ENCODE assay signal across 9 mouse cellular contexts in the genomic region with DNA sequence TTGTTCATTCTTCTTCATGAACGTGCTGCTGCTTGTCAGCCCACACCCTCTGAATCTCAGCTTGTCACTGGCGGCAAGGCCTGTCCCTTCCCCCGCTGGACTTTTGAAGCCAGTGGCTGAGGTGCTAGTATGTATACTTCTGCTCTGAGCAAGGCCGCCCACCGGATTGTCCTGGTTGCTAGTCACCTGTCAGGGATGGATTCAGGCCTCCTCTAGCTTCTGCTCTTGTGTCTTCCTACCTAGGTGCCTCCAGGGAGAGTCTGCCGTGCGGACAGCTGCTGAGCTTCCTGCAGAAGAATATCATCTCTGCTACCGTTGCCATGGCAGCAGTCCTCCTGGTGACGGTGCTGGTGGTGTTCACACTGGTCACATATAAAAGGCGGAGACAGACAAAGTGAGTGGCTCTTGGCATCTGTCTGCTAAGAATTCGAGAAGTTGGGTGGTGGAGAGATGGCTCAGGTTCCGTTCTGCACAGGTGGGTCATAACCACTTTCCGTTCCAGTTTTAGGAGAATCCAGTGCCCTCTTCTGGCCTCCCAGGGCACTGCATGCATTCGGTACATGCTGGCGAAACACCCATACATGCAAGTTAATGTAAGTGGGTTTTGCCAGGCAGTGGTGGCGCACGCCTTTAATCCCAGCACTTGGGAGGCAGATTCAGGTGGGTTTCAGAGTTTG. TPM values are rescaled to one million over a fixed set of nuclear protein-coding genes. Genes with fewer than 3 reads are reported as not detected.
A peak's percentile ranks its signal among the peaks of the same experiment; 100 is the strongest.
DNase-seq lines count a peak whose midpoint lies in the region; ATAC-seq and TF ChIP-seq lines count a peak whose summit lies in the region.
"Had no signal": no experiment of that assay in that cellular context is flagged by ENCODE, and none has a peak within 500 bp of the region (broad histone marks: within the 10 kb centered on the region; RNA-seq: fewer than 3 reads in every experiment).

No protein-coding gene starts in this region.

- 28% methylated on average over 17 of the region's 17 CpGs for WGBS in midbrain, embryonic 11.5 days

- H3K27ac ChIP-seq in testis, adult 2 months (ENCODE audit: control insufficient read depth, insufficient read depth, low read depth, low read length) = no peak overlapping the region
- no peak overlapping the region for H3K27ac ChIP-seq in midbrain, embryonic 11.5 days (ENCODE audit: low read depth, low read length)

- no peaks in the 10 kb centered on the region for H3K9me3 ChIP-seq in midbrain, embryonic 11.5 days (ENCODE audit: control insufficient read depth, low read length)

- no peak overlapping the region for H3K4me3 ChIP-seq in testis, adult 2 months (ENCODE audit: control insufficient read depth, low read depth, low read length)
- H3K4me3 ChIP-seq in midbrain, embryonic 11.5 days (ENCODE audit: low read depth, low read length) = peak overlapping the region; percentile 16

- no peak for TF ChIP-seq POLR2A in testis, adult 2 months (IDR thresholded peaks at IDR 0.05; ENCODE audit: control insufficient read depth, low read depth, low read length)

- H3K27me3 ChIP-seq in testis, adult 2 months (ENCODE audit: control insufficient read depth, insufficient read depth, low read length) = no peaks in the 10 kb centered on the region
- no peaks in the 10 kb centered on the region for H3K27me3 ChIP-seq in midbrain, embryonic 11.5 days (ENCODE audit: control insufficient read depth, insufficient read depth, low read length)

- H3K9ac ChIP-seq in midbrain, embryonic 11.5 days (ENCODE audit: low read length) = no peak overlapping the region

- DNase-seq in testis, postnatal 14 days (ENCODE audit: low spot score) = no peak
- peak; percentile 49 for DNase-seq in embryo, embryonic 11.5 days (ENCODE audit: low read depth, low spot score)
- DNase-seq in heart, adult 18-20 months = peak; percentile 47 to 80
- DNase-seq in kidney, adult 18-20 months = peak; percentile 82
- DNase-seq in left cerebral cortex, postnatal 4 days = peak; percentile 73
- peak; percentile 96 for DNase-seq in midbrain, embryonic 11.5 days (ENCODE audit: low spot score, missing footprints)
- peak; percentile 28 for DNase-seq in skeletal muscle tissue, adult 2 months (ENCODE audit: low read depth, low spot score)

- no peaks in the 10 kb centered on the region; the same call in 1 of the 2 replicates for H3K4me1 ChIP-seq in testis, adult 2 months (ENCODE audit: control insufficient read depth, insufficient read depth, low read length)
- 0 out of 2 replicates have a peak, but pooled peaks cover 3% of the 10 kb centered on the region for H3K4me1 ChIP-seq in midbrain, embryonic 11.5 days (ENCODE audit: control insufficient read depth, insufficient read depth, low read length)

- H3K4me2 ChIP-seq in midbrain, embryonic 11.5 days = peak overlapping the region; percentile 38

- ATAC-seq in midbrain, embryonic 11.5 days (ENCODE audit: low FRiP score) = peak; percentile 78

- no peaks in the 10 kb centered on the region for H3K36me3 ChIP-seq in testis, adult 2 months (ENCODE audit: control insufficient read depth, insufficient read depth, low read length)
- H3K36me3 ChIP-seq in midbrain, embryonic 11.5 days (ENCODE audit: control insufficient read depth, insufficient read depth, low read length) = no peaks in the 10 kb centered on the region

- peak; percentile 77; the same call in 1 of the 2 replicates for TF ChIP-seq CTCF in testis, adult 2 months (IDR thresholded peaks at IDR 0.05; ENCODE audit: control insufficient read depth, insufficient read depth, insufficient replicate concordance, low read depth, low read length)

- intact Hi-C loops in left cerebral cortex, postnatal 4 days (cut with DNase I) = no loop called here

RNA-seq across cellular contexts. Expression of a gene that starts 17.2 kb away (rescaled TPM):
- 2.6 and 3.5 TPM in 2 replicates for polyA plus RNA-seq in testis, adult 2 months (2012; rRNA removed)
- total RNA-seq in heart, adult 18-20 months (2021) = 1 to 10 TPM in 1 of 2 experiments, under 1 TPM in 1; 0.27 to 2.0 TPM
- 1 to 10 TPM; 2.7 to 4.1 TPM for total RNA-seq in left cerebral cortex, postnatal 4 days (2021)
- 0.36 and 0.41 TPM in 2 replicates for polyA plus RNA-seq in midbrain, embryonic 11.5 days (2014; fragmentation: Nextera tagmentation; extraction: Ambion mirVana)
- polyA plus RNA-seq: C2C12 had no signal

RNA-seq across cellular contexts. Expression of a gene that starts 30.2 kb away (rescaled TPM):
- 42.7 and 44.5 TPM in 2 replicates for polyA plus RNA-seq in testis, adult 2 months (2012; rRNA removed)
- total RNA-seq in heart, adult 18-20 months (2021) = 100 to 1,000 TPM in 1 of 2 experiments, 10 to 100 TPM in 1; 93.8 to 101 TPM
- total RNA-seq in left cerebral cortex, postnatal 4 days (2021) = 100 to 1,000 TPM; 130 to 156 TPM
- 97.1 and 110 TPM in 2 replicates for polyA plus RNA-seq in midbrain, embryonic 11.5 days (2014; fragmentation: Nextera tagmentation; extraction: Ambion mirVana)

RNA-seq across cellular contexts. Expression of a gene that starts 34.5 kb away (rescaled TPM):
- polyA plus RNA-seq in testis, adult 2 months (2012; rRNA removed) = 36.9 and 53.7 TPM in 2 replicates
- not detected for total RNA-seq in heart, adult 18-20 months (2021)
- total RNA-seq in left cerebral cortex, postnatal 4 days (2021) = 1 to 10 TPM in 1 of 2 experiments, under 1 TPM in 1; 0.72 to 1.3 TPM
- polyA plus RNA-seq in midbrain, embryonic 11.5 days (2014; fragmentation: Nextera tagmentation; extraction: Ambion mirVana) = 0.23 TPM in 1 of 2 replicates, not detected in the other

RNA-seq across cellular contexts. Expression of a gene that starts 53.2 kb away (rescaled TPM):
- 313 and 378 TPM in 2 replicates for polyA plus RNA-seq in testis, adult 2 months (2012; rRNA removed)
- total RNA-seq in heart, adult 18-20 months (2021) = 1,000 to 10,000 TPM; 2,045 to 2,202 TPM
- 100 to 1,000 TPM; 457 to 466 TPM for total RNA-seq in left cerebral cortex, postnatal 4 days (2021)
- polyA plus RNA-seq in midbrain, embryonic 11.5 days (2014; fragmentation: Nextera tagmentation; extraction: Ambion mirVana) = 466 and 531 TPM in 2 replicates
